Mouse (Mus musculus) left cerebral cortex, adult 8-10 months (tissue): ENCODE measurements around the gene Macrod2. TPM values are rescaled to one million over a fixed set of nuclear protein-coding genes. Genes with fewer than 3 reads are reported as not detected.
"Not testable (repeated sequence)": the region's sequence is repeated elsewhere in the genome, so short reads cannot be mapped to it uniquely, and the experiment has no call there.

ENCODE experiments used
- DNase-seq, 2 experiments: peaks; one replicate each; pipeline ENCODE4 v3.0.0; 2022; ENCODE audit warnings: low spot score in 2 of 2
- total RNA-seq, 4 experiments: library from RNA; stranded (reverse); gene quantifications; 2 replicates each; pipeline ENCODE4 v1.2.4; 2022

Gene Macrod2
- total RNA-seq, 4 experiments from 2014 or later: 48.9 to 57.5 (median 51.2) TPM

DNA sequence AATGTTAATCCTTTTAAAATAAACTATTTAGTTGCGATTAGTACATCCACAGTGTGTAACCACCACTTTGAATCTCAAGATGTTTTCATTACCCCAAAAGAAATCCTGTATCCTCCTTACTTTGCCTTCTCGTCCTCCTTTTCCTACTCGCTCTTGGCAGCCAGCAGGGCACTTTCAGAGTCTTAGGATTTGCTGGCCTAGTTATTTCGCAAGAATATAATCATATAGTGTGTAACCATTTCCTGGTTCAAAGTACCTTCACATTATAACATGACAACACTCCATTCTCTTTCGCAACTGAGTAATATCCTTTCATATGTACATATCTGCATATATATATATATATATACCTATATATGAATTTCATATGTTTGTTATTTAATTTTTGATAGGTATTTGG is 298.7 kb downstream of the Macrod2 start:
- no peak for DNase-seq

GRCm38 (mm10) chr2:140698585-140698984 is 303.5 kb downstream of the Macrod2 start:
- DNase-seq: no peak

DNA sequence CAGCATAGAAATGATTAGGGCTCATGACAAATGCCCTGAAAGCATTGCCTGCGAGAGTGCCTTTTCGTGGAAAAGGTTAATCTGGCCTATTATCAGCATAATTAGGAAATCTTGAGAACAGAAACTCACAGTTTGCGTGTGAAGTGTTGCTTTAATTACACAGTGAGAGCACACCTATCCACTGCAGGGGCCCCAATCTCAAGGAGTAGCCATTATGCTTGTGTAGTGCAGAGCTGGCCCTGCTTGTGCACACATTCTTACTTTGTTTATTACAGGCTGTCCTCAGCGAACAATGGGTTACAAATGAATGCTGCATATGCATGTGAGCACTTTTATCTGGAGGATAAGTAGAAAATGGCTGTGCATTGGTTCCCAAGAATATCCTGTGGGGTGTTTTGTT is 308.3 kb downstream of the Macrod2 start:
- DNase-seq: no peak

GRCm38 (mm10) chr2:140704146-140704545 is 309.0 kb downstream of the Macrod2 start:
- no peak for DNase-seq

DNA sequence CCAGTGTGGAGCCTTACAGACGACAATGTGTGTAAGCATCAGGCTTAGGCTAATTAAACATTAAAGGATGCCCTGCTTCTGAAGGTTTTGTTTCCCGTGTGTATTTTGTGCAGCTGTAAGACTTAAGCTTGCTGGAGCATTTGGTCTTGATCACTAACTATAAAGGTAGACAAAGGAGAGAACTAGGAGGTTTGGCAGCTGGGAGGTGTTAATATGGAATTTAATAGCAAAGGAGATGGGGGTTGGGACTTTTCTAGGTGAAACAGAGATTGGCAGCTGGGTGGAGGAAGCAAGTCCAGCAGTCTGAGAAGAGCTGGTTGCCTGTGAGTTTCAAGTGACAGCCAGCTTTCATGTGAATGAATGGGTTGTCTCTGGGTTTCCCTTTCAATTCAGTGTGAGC is 310.2 kb downstream of the Macrod2 start:
- no peak for DNase-seq

GRCm38 (mm10) chr2:140707550-140707949 is 312.4 kb downstream of the Macrod2 start:
- DNase-seq: no peak

DNA sequence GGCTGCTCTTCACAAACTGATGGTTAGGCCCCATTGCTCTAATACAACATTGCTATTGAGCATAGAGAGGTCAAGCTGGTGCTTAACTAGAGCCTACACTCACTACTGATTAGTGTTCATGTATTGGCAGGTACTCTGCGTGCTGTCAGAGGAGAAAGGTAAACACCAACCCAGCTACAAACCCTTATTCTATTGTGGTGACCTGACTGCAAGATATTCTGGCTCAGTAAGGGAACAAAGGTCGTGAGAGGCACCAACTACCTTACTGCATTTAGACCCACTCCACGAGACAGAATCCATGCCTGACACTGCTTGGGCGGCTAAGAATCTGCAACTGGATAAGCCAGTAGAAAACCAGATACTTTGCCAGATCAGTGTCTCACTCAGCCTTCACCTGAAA is 320.7 kb downstream of the Macrod2 start:
- no peak for DNase-seq

- DNase-seq: no peak
Observed at GRCm38 (mm10) chr2:140717407-140717806, 322.3 kb downstream of the Macrod2 start.

DNA sequence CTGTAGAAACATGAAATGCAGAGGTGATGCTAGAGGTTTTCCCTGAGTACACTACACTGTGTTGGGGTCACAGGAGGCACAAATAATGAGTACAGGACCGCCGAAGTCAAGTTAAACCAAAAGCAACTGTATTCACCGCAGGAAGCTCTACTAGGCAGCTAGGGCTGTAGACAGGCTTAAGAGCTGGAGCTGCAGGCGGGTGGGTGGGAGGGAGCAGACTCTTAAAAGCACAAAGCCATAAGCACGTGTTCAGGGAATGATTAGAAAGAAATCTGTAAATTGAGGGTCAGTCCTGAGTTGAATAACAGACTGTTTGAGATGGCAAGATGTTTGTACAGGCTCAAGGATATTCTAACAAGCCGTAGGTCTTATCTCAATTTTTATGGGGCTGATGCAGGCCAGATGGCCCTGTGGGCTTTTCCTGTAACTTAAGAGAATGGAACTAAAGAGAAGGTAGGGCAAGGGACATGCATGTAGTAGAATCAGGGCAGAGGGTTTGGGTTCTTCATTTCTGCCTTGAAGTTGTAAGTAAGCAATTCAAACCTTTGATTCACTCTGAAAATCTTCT is 337.6 kb downstream of the Macrod2 start:
- DNase-seq: no peak

DNA sequence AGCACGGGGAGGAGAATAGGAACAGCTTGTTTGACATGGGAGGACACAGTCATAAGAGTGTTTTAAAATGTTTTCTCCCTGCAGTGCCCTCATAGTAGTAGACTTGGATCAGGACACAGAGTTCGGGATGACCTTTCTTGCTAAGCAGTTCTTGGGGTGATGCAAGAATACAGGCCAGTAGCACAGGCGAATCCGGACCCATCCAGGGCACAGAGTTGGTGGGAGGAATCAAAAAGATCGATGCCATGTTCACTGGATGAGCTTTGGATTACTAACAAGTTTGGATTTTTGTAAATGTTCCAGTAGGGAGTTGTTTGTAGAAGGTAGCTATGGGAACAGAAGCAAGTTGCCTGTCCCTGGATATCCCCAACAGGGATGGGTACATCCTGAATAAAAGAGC is 345.4 kb downstream of the Macrod2 start:
- no peak for DNase-seq

- DNase-seq: not testable (repeated sequence)
Observed at GRCm38 (mm10) chr2:140742954-140743353, 347.8 kb downstream of the Macrod2 start.

DNA sequence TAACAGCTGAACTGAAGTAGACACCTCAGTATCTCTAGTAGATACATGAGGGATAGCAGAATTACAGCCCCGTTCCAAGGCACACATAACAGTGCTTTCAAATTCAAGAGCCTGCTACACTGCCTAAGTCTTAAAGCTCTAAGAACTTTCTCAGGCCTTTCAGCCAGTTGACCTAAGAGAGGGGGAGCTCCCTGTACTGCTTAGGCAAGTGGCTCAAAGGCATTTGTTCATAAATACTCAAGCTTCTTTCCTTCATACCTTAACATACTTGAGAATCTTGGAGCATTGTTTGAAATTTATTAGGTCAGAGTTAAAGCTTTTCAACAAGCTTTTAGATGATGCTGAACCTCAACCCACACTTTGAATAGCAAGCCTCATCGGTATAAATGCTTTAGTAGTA is 363.8 kb downstream of the Macrod2 start:
- DNase-seq: no peak

DNA sequence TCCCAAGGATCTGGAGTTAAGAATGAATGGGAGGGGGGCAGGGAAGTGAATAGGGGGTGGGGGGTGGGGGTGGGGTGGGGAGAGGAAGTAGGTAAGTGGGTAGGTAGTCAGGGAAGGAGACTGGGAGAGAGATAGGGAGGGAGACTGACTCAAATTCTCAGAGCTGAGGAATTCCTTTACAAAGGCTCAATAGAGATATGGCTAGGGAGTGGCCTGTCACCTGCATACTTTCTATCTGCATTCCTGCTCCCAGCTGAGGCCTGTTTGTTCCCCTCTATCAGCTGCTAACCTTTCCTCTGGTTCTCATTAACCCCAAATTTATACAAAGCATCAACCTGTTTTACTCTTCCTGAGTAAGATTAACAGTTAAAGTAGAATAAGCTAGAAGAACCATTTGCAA is 364.6 kb downstream of the Macrod2 start:
- no peak for DNase-seq

GRCm38 (mm10) chr2:140760137-140760536 is 365.0 kb downstream of the Macrod2 start:
- DNase-seq: peak in 1 of 2 experiments; percentile 43

DNA sequence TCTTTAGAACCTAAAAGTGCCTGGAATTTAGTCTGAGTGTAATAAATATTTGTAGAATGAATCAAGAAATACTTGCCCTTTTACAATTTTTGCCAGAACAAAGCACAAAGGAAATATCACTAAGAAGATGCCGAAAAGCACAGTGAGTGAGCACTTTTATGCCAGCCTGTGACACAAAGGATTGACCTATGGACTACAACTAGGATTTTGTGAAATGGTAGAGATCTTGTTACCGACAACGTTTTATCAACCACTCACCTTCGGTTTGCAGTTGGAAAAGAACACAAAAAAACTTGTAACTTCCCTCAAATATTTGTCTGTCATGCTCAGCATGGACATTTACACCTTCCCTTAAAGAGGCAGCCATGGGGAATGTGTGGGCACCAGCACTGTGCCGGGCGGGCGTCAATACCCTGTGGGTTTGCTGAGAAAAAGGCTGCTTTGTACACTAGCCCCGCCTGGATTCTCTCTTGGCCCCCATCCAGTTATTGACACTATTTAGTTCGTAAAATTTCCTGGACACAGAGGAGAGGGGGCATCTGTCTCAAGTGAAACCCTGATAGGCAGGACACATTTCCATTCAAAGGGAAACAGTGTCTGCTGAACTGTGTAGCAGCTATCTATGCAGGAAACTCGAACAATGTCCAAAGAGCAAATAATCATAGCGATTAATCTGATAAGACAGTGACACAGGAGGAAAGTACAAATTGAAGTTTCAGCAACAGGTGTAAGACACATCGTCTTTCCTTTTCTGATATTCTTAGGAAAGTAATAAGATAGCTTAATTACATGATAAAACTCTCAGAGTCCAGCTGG is 368.2 kb downstream of the Macrod2 start:
- no peak for DNase-seq

- DNase-seq: no peak
Observed at GRCm38 (mm10) chr2:140769473-140769872, 374.4 kb downstream of the Macrod2 start.

- no peak for DNase-seq
Observed at GRCm38 (mm10) chr2:140772825-140773224, 377.7 kb downstream of the Macrod2 start.

DNA sequence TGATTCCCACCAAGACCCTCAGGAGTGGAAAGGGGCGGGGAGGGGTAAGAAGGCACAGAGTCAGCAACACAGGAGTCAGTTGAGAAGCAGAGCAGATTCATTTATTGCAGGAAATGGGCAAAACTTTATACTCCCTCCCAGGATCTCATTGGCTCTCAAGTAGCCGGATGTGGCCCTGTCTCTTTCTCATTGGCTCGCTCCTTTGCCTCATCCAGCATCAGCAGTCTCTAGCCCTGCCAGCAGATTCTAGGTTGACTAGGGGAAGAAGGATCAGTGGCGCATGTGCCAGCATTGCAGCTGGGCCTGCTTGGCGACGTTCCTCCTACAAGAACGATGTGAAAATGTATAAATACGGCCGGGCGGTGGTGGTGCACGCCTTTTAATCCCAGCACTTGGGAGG is 378.3 kb downstream of the Macrod2 start:
- DNase-seq: no peak

DNA sequence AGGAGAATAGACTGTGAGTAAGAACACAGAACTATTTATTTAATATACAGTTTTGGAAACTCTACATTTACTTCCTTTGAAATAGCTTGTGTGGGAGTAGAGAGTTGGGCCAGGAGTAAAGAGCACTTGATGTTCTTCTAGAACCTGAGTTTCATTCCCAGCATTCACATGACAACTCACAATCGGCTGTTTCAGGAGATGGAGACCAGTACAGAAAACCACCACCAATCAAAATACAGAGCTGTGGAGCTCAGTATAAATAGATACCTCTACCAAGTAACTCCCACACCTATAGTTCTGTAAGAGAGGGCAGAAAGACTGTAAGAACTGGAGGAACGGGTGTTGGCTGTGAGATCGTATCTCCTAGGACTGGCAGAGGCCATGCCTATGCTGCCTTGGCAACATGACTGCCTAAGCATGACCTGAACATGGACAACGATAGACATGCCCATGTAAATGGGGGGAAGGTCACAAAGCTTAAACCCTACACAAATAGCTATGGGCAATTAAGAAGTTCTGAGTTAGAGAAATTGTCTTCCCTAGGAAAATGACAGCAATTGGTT is 379.8 kb downstream of the Macrod2 start:
- DNase-seq: no peak

GRCm38 (mm10) chr2:140775448-140776101 is 380.5 kb downstream of the Macrod2 start:
- no peak for DNase-seq

DNA sequence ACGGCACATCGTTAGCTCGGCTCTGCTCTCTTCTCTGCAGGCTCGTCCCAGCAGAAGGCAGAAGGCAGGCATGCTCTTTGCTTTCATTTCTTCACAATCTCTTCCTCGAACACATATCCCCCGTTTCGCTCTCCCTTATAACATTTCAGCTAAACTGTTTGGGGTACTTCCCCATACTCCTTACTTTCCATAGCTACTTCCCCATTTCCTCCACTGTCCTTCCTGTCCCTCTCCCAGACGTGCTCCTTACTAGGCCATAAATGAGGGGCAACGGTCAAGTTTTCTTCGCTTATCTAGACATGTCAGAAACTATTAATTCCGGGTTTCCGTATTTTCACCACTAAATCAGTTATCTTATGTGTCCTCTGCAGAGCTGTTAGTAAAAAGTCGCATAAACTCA is 383.1 kb downstream of the Macrod2 start:
- no peak for DNase-seq

- peak in 1 of 2 experiments; percentile 25 for DNase-seq
Observed at GRCm38 (mm10) chr2:140783041-140783440, 387.9 kb downstream of the Macrod2 start.
